Mouse (Mus musculus) cerebellum, adult 11-12 months (tissue): ENCODE data around the gene Borcs5.
"Not testable (repeated sequence)": the region's sequence is repeated elsewhere in the genome, so short reads cannot be mapped to it uniquely, and the experiment has no call there.

Source experiments
- DNase-seq: peaks from one replicate; pipeline ENCODE4 v3.0.0; 2022

The Borcs5 gene

DNA sequence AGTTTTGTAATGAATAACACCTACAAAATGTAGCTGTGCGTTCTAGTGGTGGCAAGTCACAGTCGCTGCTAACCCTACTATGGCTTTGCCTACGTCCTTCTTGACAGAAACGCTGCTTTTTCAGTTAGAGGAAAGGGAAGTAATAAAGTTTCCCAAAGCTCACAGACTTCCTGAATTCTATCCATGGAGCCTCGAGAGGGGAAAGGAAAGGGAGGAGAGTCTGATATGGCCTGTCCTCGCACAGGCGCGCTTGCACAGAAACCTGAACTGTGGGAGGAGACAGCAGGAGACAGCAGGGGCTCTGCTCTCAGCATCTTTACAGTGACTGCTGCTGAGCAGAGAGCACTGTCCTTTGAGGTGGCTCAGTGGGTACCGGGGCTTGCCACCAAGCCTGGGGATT, 8.9 kb upstream of the Borcs5 start:
- DNase-seq, result no peak

DNA sequence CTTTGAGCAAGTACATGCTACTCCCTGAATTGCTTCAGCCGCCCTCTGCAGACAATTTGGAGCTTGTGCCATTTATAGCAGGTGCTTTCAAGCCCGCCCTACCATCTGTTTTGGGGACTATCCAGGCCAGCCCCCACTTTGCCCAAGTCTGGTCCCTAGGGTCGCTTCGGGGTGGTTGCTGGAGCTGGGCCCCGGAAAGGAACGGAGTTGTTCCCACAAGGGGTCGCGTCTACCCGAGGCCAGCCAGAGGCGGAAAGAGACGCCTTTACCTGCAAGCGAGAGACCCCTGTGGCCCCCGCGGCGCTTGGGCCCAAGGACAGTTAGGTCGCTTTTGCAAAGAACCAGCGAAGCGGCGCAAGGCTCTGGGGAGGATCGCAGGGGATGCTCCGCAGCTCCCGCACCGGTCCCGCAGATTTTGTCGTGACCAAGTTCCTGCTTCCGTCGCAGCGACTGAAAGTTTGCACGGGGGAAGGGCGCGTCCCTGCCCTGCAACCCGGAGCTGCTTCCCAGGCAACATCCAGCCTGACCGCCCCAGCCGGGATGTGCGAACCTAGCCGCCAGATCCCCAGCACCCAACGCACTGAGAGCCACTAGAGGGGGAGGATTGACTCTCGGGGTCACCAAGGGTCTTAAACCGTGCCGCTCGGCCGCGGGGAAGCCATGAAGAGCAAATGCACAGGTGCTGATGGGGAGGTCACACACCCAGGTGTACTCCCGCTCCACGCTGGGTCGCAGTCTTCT, 7.2 kb upstream of the Borcs5 start, which contains the start of gene Mansc1:
TSS of gene Mansc1 (minus strand) at position 542 of the 741 bp plus-strand sequence.
- peak; percentile 72 for DNase-seq

DNA sequence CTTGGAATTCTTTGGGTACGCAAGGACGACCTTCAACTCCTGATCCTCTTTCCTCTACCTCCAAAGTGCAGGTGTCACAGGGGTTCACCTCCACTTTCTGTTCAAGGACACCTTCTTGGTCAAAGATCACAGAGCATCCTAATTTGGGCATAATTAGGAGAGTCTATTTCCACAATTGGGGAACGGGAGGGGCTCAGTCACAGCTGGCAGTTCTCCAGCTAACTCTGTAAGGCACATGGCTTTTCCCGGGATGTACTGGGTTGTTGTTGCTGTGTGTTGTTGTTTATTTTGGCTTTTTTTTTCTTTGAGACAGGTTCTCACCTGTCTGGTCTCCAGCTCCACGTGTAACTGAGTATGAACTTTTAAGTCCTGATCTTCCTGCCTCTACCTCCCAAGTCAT, 6.6 kb upstream of the Borcs5 start:
- peak; percentile 35 for DNase-seq

- no peak for DNase-seq
Observed at GRCm38 (mm10) chr6:134633553-134633952, 5.8 kb upstream of the Borcs5 start.

DNA sequence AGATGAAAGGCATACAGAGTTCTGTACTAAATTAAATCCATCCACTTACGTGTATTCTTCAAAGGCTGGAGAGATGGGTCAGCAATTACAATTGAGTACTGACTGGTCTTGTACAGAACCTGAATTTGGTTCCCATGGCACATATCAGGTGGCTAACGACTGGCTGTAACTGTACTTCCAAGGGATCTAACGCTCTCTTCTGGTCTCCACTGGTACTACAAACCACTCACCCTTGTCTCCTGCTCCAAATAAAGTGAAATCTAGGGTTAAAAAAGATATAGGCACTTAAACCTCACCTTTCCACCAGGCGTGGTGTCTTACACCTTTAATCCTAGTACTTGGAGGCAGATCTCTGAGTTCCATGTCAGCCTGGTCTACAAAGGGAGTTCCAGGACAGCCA, 2.8 kb upstream of the Borcs5 start:
- DNase-seq, result no peak

- DNase-seq, result no peak
Observed at GRCm38 (mm10) chr6:134639900-134640299, 590 bp downstream of the Borcs5 start.

GRCm38 (mm10) chr6:134640485-134641475, 1.5 kb downstream of the Borcs5 start:
- DNase-seq, result peak; percentile 92

- no peak for DNase-seq
Observed at GRCm38 (mm10) chr6:134641738-134642446, 2.6 kb downstream of the Borcs5 start.

DNA sequence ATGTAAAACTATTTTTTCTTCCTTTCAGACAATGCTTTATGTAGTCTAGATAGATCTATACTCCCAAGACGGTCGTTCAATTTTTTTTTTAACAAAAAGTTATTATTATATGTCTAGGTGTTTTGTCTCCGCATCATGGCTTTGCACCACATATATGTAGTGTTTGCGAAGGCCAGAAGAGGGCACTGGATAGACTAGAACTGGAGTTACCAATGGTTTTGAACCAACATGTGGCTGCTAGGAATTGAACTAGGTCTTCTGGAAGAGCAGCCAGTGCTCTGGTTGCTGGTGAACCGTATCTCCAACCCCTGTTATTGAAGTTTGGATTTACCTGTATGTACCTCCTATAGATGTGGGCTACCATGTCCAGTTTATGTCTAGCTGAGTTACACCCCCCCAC, 4.0 kb downstream of the Borcs5 start:
- no peak for DNase-seq

DNA sequence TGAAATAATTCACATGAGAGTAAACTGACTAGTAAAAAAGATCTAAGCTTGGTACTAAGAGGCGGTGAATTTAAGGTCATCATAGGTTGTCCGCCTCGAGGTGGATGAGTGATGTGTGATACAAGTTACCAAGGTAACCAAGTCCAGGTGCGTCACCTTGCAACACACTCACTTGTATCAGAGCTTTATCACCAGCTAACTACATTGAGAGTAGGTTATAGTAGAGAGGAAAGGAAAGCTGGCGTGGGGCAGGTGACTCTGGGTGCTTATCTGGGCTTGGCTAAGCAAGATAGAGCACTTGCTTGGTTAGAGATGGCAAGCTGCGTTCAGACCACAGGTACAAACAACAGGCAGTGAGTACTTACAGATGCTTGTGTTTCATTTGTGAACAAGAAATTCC, 7.5 kb downstream of the Borcs5 start:
- no peak for DNase-seq

- DNase-seq, result no peak
Observed at GRCm38 (mm10) chr6:134647621-134648020, 8.3 kb downstream of the Borcs5 start.

- DNase-seq, result no peak
Observed at GRCm38 (mm10) chr6:134648356-134648755, 9.0 kb downstream of the Borcs5 start.

DNA sequence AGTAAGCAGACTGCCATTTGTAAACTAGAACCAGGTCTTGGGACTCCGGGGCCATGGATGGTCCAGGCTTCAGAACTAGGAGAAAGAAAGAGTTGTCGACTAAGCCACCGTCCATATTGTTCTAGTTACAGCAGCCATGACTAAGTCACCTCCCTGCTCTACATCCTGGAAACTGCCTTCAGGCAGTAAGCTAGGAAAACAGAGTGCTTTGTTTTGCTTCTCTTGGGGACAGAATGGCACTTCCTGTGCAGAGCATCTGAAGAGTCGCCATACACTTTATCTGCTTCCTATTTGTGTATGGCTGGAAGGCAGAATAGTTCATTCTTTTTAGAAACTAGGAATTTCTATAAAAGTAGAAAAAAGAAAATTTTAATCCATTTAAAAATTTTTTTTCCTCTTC, 17.2 kb downstream of the Borcs5 start:
- DNase-seq, result no peak

GRCm38 (mm10) chr6:134659108-134659958, 20.0 kb downstream of the Borcs5 start:
- DNase-seq, result peak; percentile 32

- no peak for DNase-seq
Observed at GRCm38 (mm10) chr6:134660714-134661406, 21.6 kb downstream of the Borcs5 start.

- no peak for DNase-seq
Observed at GRCm38 (mm10) chr6:134664573-134664972, 25.3 kb downstream of the Borcs5 start.

- no peak for DNase-seq
Observed at GRCm38 (mm10) chr6:134665817-134666216, 26.5 kb downstream of the Borcs5 start.

DNA sequence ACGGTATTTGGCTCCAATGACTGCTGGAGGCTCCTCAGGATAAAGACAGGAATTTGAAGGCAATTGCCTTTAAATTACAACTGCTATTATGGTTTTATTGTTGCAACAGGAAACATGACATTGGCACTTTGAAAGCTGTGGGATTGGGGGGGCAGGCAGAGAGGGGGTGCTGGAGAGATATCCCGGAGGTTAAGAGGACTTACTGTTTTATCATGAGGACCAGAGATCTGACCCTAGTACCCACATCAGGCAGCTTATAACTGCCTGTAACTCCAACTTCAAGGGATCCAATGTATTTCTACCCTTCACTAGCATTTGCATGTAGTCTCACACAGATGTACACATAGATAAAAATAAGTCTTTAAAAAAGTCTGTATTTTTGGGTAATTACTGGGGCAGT, 29.2 kb downstream of the Borcs5 start:
- no peak for DNase-seq

DNA sequence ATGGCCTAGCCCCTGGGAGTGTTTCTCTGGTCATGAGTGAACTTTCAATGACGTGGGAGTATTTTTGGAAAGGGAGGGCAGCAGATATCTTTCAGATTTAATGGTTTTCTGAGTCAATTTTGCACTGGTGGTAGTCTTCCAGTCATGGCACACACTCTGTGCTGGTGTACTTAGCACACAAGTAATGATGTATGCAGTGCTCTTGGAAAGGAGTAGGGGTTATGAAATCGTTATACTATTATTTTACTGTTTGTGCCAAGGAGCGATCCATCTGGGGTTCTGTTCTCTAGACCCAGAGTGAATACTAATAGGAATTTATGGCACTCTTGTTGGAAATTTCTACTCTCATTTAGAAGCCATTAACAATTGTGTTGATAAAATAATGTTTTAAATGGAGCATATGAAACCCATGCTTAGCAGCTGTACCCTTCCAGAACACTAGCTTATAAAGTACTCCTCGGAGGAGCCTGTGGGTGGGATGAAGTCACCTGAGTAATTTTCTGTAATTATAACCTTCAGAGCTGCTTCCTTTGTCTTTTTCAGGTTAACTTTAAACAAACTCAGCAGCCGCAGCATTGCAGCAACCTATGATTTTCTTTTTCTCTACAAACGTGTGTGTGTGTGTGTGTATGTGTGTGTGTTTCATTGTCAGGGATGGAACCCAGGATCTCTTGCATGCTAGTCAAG, 30.0 kb downstream of the Borcs5 start:
- DNase-seq, result no peak

GRCm38 (mm10) chr6:134670881-134671411, 31.6 kb downstream of the Borcs5 start:
- no peak for DNase-seq

- not testable (repeated sequence) for DNase-seq
Observed at GRCm38 (mm10) chr6:134673712-134674111, 34.4 kb downstream of the Borcs5 start.
